Mouse (Mus musculus) kidney, adult 9 months (tissue): ENCODE results near the gene Ttc17.
"Not testable (repeated sequence)": the region's sequence is repeated elsewhere in the genome, so short reads cannot be mapped to it uniquely, and the experiment has no call there.

Experiments used
- DNase-seq: peaks from one replicate; pipeline ENCODE4 v3.0.0; 2022

The Ttc17 gene

GRCm38 (mm10) chr2:94406083-94406957, at the start of gene Ttc17:
TSS of gene Ttc17 (minus strand) at chr2:94406689.
- DNase-seq: peak; percentile 88

- DNase-seq: no peak
These were observed 43.2 kb upstream of the Ttc17 start for GRCm38 (mm10) chr2:94449643-94450042.

- DNase-seq: peak; percentile 26
These were observed 30.5 kb upstream of the Ttc17 start for GRCm38 (mm10) chr2:94436952-94437351.

GRCm38 (mm10) chr2:94435481-94435880, 29.0 kb upstream of the Ttc17 start:
- no peak for DNase-seq

GRCm38 (mm10) chr2:94434833-94435232, 28.3 kb upstream of the Ttc17 start:
- no peak for DNase-seq

- no peak for DNase-seq
These were observed 25.7 kb upstream of the Ttc17 start for GRCm38 (mm10) chr2:94432214-94432613.

GRCm38 (mm10) chr2:94428456-94428855, 22.0 kb upstream of the Ttc17 start:
- DNase-seq: no peak

- no peak for DNase-seq
These were observed 952 bp upstream of the Ttc17 start for GRCm38 (mm10) chr2:94407441-94407840.

- DNase-seq: peak; percentile 22
These were observed 532 bp upstream of the Ttc17 start for GRCm38 (mm10) chr2:94407021-94407420.

GRCm38 (mm10) chr2:94405397-94406082, 949 bp downstream of the Ttc17 start:
- DNase-seq: no peak

- no peak for DNase-seq
These were observed 1.8 kb downstream of the Ttc17 start for GRCm38 (mm10) chr2:94404512-94405240.

GRCm38 (mm10) chr2:94402561-94402960, 3.9 kb downstream of the Ttc17 start:
- no peak for DNase-seq

GRCm38 (mm10) chr2:94402096-94402495, 4.4 kb downstream of the Ttc17 start:
- no peak for DNase-seq

GRCm38 (mm10) chr2:94401006-94401405, 5.5 kb downstream of the Ttc17 start:
- no peak for DNase-seq

GRCm38 (mm10) chr2:94398138-94398970, 8.1 kb downstream of the Ttc17 start:
- DNase-seq: no peak

GRCm38 (mm10) chr2:94397453-94397852, 9.0 kb downstream of the Ttc17 start:
- no peak for DNase-seq

- DNase-seq: no peak
These were observed 10.2 kb downstream of the Ttc17 start for GRCm38 (mm10) chr2:94396325-94396724.

- not testable (repeated sequence) for DNase-seq
These were observed 15.4 kb downstream of the Ttc17 start for GRCm38 (mm10) chr2:94391127-94391526.

- DNase-seq: no peak
These were observed 17.5 kb downstream of the Ttc17 start for GRCm38 (mm10) chr2:94389000-94389399.

GRCm38 (mm10) chr2:94387846-94388245, 18.6 kb downstream of the Ttc17 start:
- no peak for DNase-seq

- DNase-seq: not testable (repeated sequence)
These were observed 22.0 kb downstream of the Ttc17 start for GRCm38 (mm10) chr2:94384483-94384882.

- DNase-seq: no peak
These were observed 25.3 kb downstream of the Ttc17 start for GRCm38 (mm10) chr2:94381057-94381647.
